Comparison of ENCODE assay signal across 9 mouse cellular contexts in genomic region chr4:144898036-144898649, GRCm38 (mm10). TPM values are rescaled to one million over a fixed set of nuclear protein-coding genes. Genes with fewer than 3 reads are reported as not detected.
A peak's percentile ranks its signal among the peaks of the same experiment; 100 is the strongest.
DNase-seq lines count a peak whose midpoint lies in the region; ATAC-seq lines count a peak whose summit lies in the region.
"Had no signal": no experiment of that assay in that cellular context is flagged by ENCODE, and none has a peak within 500 bp of the region (broad histone marks: within the 10 kb centered on the region; RNA-seq: fewer than 3 reads in every experiment).

No protein-coding gene starts in this region.

- H3K27me3 ChIP-seq in lung, embryonic 15.5 days = no peaks in the 10 kb centered on the region

- ATAC-seq in inflammation-experienced regulatory T-cells, adult 6 months = peak; percentile 45
- ATAC-seq in lung, embryonic 15.5 days (ENCODE audit: borderline replicate concordance, extremely low read depth, low FRiP score, low TSS enrichment) = peak; percentile 20; the same call in 1 of the 2 replicates

- WGBS in lung, embryonic 15.5 days = 54% methylated on average over 6 of the region's 6 CpGs

- no peak overlapping the region for H3K4me2 ChIP-seq in lung, embryonic 15.5 days
- H3K4me2 ChIP-seq: midbrain, embryonic 12.5 days had no signal

- H3K4me3 ChIP-seq in lung, embryonic 15.5 days = no peak overlapping the region
- H3K4me3 ChIP-seq: midbrain, embryonic 12.5 days had no signal

- H3K36me3 ChIP-seq in lung, embryonic 15.5 days = no peaks in the 10 kb centered on the region
- H3K36me3 ChIP-seq: midbrain, embryonic 12.5 days had no signal

- no peaks in the 10 kb centered on the region for H3K9me3 ChIP-seq in lung, embryonic 15.5 days
- H3K9me3 ChIP-seq: midbrain, embryonic 12.5 days had no signal

- no peak overlapping the region for H3K9ac ChIP-seq in lung, embryonic 15.5 days
- H3K9ac ChIP-seq: midbrain, embryonic 12.5 days had no signal

- DNase-seq in CD4-positive, CD25-positive, alpha-beta regulatory T cell, adult 2 months (ENCODE audit: low read depth, low spot score) = peak; percentile 35
- peak; percentile 51 to 64 for DNase-seq in adrenal gland, postnatal 36 days
- no peak for DNase-seq in thymus, adult 18-20 months
- no peak for DNase-seq in ovary, postnatal 36 days (ENCODE audit: low spot score)
- no peak for DNase-seq in MN1 (ENCODE audit: low spot score)
- no peak for DNase-seq in layer of hippocampus, postnatal 14 days (ENCODE audit: low spot score in 2 of 2)

- peaks cover 56% of the 10 kb centered on the region for H3K4me1 ChIP-seq in lung, embryonic 15.5 days

- peak overlapping the region; percentile 59; the same call in 1 of the 2 replicates for H3K27ac ChIP-seq in lung, embryonic 15.5 days
- H3K27ac ChIP-seq: midbrain, embryonic 12.5 days had no signal

RNA-seq across cellular contexts. Expression of gene Dhrs3, which starts 5.5 kb away (rescaled TPM):
- total RNA-seq in adrenal gland, postnatal 36 days (2021) = 100 to 1,000 TPM in 1 of 2 experiments, 10 to 100 TPM in 1; 72.9 to 126 TPM
- polyA plus RNA-seq in inflammation-experienced regulatory T-cells, adult 6 months (2017; shearing (Covaris generic)) = 100 to 1,000 TPM in 1 of 3 experiments, 10 to 100 TPM in 2; 24.6 to 111 (median 80.4) TPM
- 51.6 and 53.0 TPM in 2 replicates for polyA plus RNA-seq in lung, embryonic 15.5 days (2015; fragmentation: Nextera tagmentation; extraction: Ambion mirVana)
- total RNA-seq in layer of hippocampus, postnatal 14 days (2021) = 10 to 100 TPM; 21.2 to 30.8 TPM

Comparison
In these comparisons a context has a peak if more than half of its experiments do, and no peak if none do; other contexts are left out.
1. DNase-seq: peak in CD4-positive, CD25-positive, alpha-beta regulatory T cell, adult 2 months (single experiment) and adrenal gland, postnatal 36 days (2 of 2); none in thymus, adult 18-20 months (0 of 2), ovary, postnatal 36 days (single experiment), MN1 (single experiment) and layer of hippocampus, postnatal 14 days (0 of 2).